Mouse (Mus musculus) myocyte (in vitro differentiated cells): Measurements from ENCODE around the gene Snrnp27. TPM values are rescaled to one million over a fixed set of nuclear protein-coding genes. Genes with fewer than 3 reads are reported as not detected.

Experiments
- H3K27me3 ChIP-seq: one replicate; pipeline ENCODE4 v1.6.1; 2011; ENCODE audit not compliant: control insufficient read depth, insufficient read depth, insufficient read length
- H3K36me3 ChIP-seq: one replicate; pipeline ENCODE4 v1.6.1; 2011; ENCODE audit not compliant: control insufficient read depth, insufficient read depth
- H3K4me2 ChIP-seq: one replicate; pipeline ENCODE4 v1.6.1; 2011; ENCODE audit warnings: low read depth, control low read depth
- H3K4me3 ChIP-seq: one replicate; pipeline ENCODE4 v1.5.1; 2011; ENCODE audit warnings: mild to moderate bottlenecking, control low read depth, moderate library complexity
- H3K79me2 ChIP-seq: one replicate; pipeline ENCODE4 v1.6.1; 2011; ENCODE audit not compliant: control insufficient read depth, insufficient read depth
- H3ac ChIP-seq: one replicate; pipeline ENCODE4 v1.6.1; 2011; ENCODE audit not compliant: control insufficient read depth, insufficient read length
- CEBPB ChIP-seq: IDR thresholded peaks from 2 replicates; pipeline ENCODE4 v1.6.1; 2011; ENCODE audit warnings: mild to moderate bottlenecking, moderate library complexity; ENCODE audit not compliant: poor library complexity, insufficient read depth, severe bottlenecking
- E2F4 ChIP-seq: IDR thresholded peaks from one replicate; pipeline ENCODE4 v1.6.1; 2011; ENCODE audit warnings: mild to moderate bottlenecking, control low read depth, moderate library complexity; ENCODE audit not compliant: insufficient read depth
- MAX ChIP-seq: IDR thresholded peaks from one replicate; pipeline ENCODE4 v1.6.1; 2011; ENCODE audit warnings: low read depth, mild to moderate bottlenecking, control low read depth
- MYOD1 ChIP-seq, 3 experiments: IDR thresholded peaks; one replicate each; pipeline ENCODE4 v1.6.1; 2011; ENCODE audit warnings: control low read depth in 2 of 3, low read depth in 2 of 3, mild to moderate bottlenecking in 2 of 3, moderate library complexity in 1 of 3; ENCODE audit not compliant: insufficient read length in 2 of 3, control insufficient read depth in 1 of 3
- MYOG ChIP-seq, 3 experiments: IDR thresholded peaks; one replicate each; pipeline ENCODE4 v1.6.1; 2011; ENCODE audit warnings: control low read depth in 2 of 3, low read depth in 2 of 3, mild to moderate bottlenecking in 2 of 3; ENCODE audit not compliant: insufficient read length in 2 of 3, control insufficient read depth in 1 of 3, insufficient read depth in 1 of 3
- POLR2A ChIP-seq: IDR thresholded peaks from one replicate; pipeline ENCODE4 v1.6.1; 2011; ENCODE audit warnings: low read depth, mild to moderate bottlenecking, control low read depth, moderate library complexity; ENCODE audit not compliant: insufficient read length
- POLR2AphosphoS2 ChIP-seq: IDR thresholded peaks from one replicate; pipeline ENCODE4 v1.6.1; 2011; ENCODE audit warnings: low read depth, control low read depth; ENCODE audit not compliant: insufficient read length
- REST ChIP-seq: IDR thresholded peaks from one replicate; pipeline ENCODE4 v1.6.1; 2011; ENCODE audit warnings: mild to moderate bottlenecking, control low read depth, moderate library complexity; ENCODE audit not compliant: insufficient read depth, insufficient read length
- SRF ChIP-seq: IDR thresholded peaks from one replicate; pipeline ENCODE4 v1.6.1; 2011; ENCODE audit warnings: low read depth; ENCODE audit not compliant: control insufficient read depth, insufficient read length
- TCF12 ChIP-seq: IDR thresholded peaks from one replicate; pipeline ENCODE4 v1.6.1; 2011; ENCODE audit warnings: mild to moderate bottlenecking, control low read depth; ENCODE audit not compliant: poor library complexity, insufficient read depth, severe bottlenecking
- TCF3 ChIP-seq: IDR thresholded peaks from one replicate; pipeline ENCODE4 v1.6.1; 2011; ENCODE audit warnings: low read depth, control low read depth; ENCODE audit not compliant: insufficient read length
- USF1 ChIP-seq: IDR thresholded peaks from one replicate; pipeline ENCODE4 v1.6.1; 2011; ENCODE audit warnings: low read depth, mild to moderate bottlenecking, control low read depth, moderate library complexity
- polyA plus RNA-seq: library from polyadenylated mRNA; unstranded; fragments of >200 nt; fragmentation: generic; extraction: Trizol; gene quantifications from one replicate; pipeline ENCODE4 v1.2.1, GENCODE M21; 2012; ENCODE audit warnings: missing spikeins

Snrnp27 gene
- polyA plus RNA-seq, 1 experiment, result 53.8 TPM

- no peaks in the 10 kb centered on the region for H3K79me2 ChIP-seq
- H3K4me2 ChIP-seq, result peak overlapping the region; percentile 28
Observed at GRCm38 (mm10) chr6:86641716-86642115, 42.6 kb downstream of the Snrnp27 start.

GRCm38 (mm10) chr6:86640776-86641175 is 43.5 kb downstream of the Snrnp27 start:
- no peak overlapping the region for H3ac ChIP-seq
- no peaks in the 10 kb centered on the region for H3K36me3 ChIP-seq
- H3K4me2 ChIP-seq, result no peak overlapping the region
- TF ChIP-seq MYOG (IDR thresholded peaks at IDR 0.05; ENCODE audit: control insufficient read depth in 1 of 3, insufficient read depth in 1 of 3, insufficient read length in 2 of 3, low read depth in 2 of 3), result no peak
- TF ChIP-seq MYOD1 (IDR thresholded peaks at IDR 0.05; ENCODE audit: control insufficient read depth in 1 of 3, insufficient read length in 2 of 3, low read depth in 2 of 3), result no peak
- TF ChIP-seq POLR2A, result no peak
- no peak for TF ChIP-seq TCF12
- no peaks in the 10 kb centered on the region for H3K79me2 ChIP-seq
- H3K4me3 ChIP-seq, result no peak overlapping the region
- no peaks in the 10 kb centered on the region for H3K27me3 ChIP-seq

More at GRCm38 (mm10) chr6:86641716-86642115, 42.6 kb downstream of the Snrnp27 start:
- H3K4me3 ChIP-seq, result no peak overlapping the region
- H3K27me3 ChIP-seq, result no peaks in the 10 kb centered on the region
- no peak overlapping the region for H3ac ChIP-seq
- H3K36me3 ChIP-seq, result no peaks in the 10 kb centered on the region
- no peak for TF ChIP-seq E2F4
- TF ChIP-seq MYOG (IDR thresholded peaks at IDR 0.05; ENCODE audit: control insufficient read depth in 1 of 3, insufficient read depth in 1 of 3, insufficient read length in 2 of 3, low read depth in 2 of 3), result no peak
- no peak for TF ChIP-seq MYOD1 (IDR thresholded peaks at IDR 0.05; ENCODE audit: control insufficient read depth in 1 of 3, insufficient read length in 2 of 3, low read depth in 2 of 3)
- TF ChIP-seq MAX, result no peak
- TF ChIP-seq USF1, result peak; percentile 79

GRCm38 (mm10) chr6:86640161-86640560 is 44.2 kb downstream of the Snrnp27 start:
- H3ac ChIP-seq, result no peak overlapping the region
- no peaks in the 10 kb centered on the region for H3K27me3 ChIP-seq
- no peaks in the 10 kb centered on the region for H3K36me3 ChIP-seq
- H3K4me2 ChIP-seq, result no peak overlapping the region
- no peaks in the 10 kb centered on the region for H3K79me2 ChIP-seq
- TF ChIP-seq SRF (no peak), POLR2AphosphoS2 (no peak), E2F4 (no peak), TCF3 (no peak), MAX (no peak), CEBPB (no peak), REST (no peak), MYOG (IDR thresholded peaks at IDR 0.05; ENCODE audit: control insufficient read depth in 1 of 3, insufficient read depth in 1 of 3, insufficient read length in 2 of 3, low read depth in 2 of 3) (no peak), USF1 (no peak), MYOD1 (IDR thresholded peaks at IDR 0.05; ENCODE audit: control insufficient read depth in 1 of 3, insufficient read length in 2 of 3, low read depth in 2 of 3) (no peak), TCF12 (no peak), POLR2A (no peak)
- H3K4me3 ChIP-seq, result no peak overlapping the region

- Histone ChIP-seq H3K4me3 (no peak overlapping the region), H3ac (no peak overlapping the region), H3K27me3 (no peaks in the 10 kb centered on the region), H3K36me3 (no peaks in the 10 kb centered on the region), H3K4me2 (no peak overlapping the region), H3K79me2 (no peaks in the 10 kb centered on the region)
- no peak for TF ChIP-seq TCF3
- TF ChIP-seq CEBPB, result no peak
- TF ChIP-seq SRF, result no peak
- TF ChIP-seq MYOG (IDR thresholded peaks at IDR 0.05; ENCODE audit: control insufficient read depth in 1 of 3, insufficient read depth in 1 of 3, insufficient read length in 2 of 3, low read depth in 2 of 3), result no peak
- no peak for TF ChIP-seq POLR2A
- TF ChIP-seq POLR2AphosphoS2, result no peak
- TF ChIP-seq MYOD1 (IDR thresholded peaks at IDR 0.05; ENCODE audit: control insufficient read depth in 1 of 3, insufficient read length in 2 of 3, low read depth in 2 of 3), result no peak
- TF ChIP-seq TCF12, result no peak
- TF ChIP-seq E2F4, result no peak
- TF ChIP-seq USF1, result no peak
- TF ChIP-seq MAX, result no peak
- TF ChIP-seq REST, result no peak
Observed at GRCm38 (mm10) chr6:86639180-86640160, 44.9 kb downstream of the Snrnp27 start.

- H3K27me3 ChIP-seq, result no peaks in the 10 kb centered on the region
- no peaks in the 10 kb centered on the region for H3K79me2 ChIP-seq
- TF ChIP-seq E2F4 (no peak), MAX (no peak), REST (no peak), CEBPB (no peak), SRF (no peak), USF1 (no peak), POLR2AphosphoS2 (no peak)
- H3K4me2 ChIP-seq, result no peak overlapping the region
- no peaks in the 10 kb centered on the region for H3K36me3 ChIP-seq
- no peak overlapping the region for H3ac ChIP-seq
- H3K4me3 ChIP-seq, result no peak overlapping the region
Observed at GRCm38 (mm10) chr6:86638434-86638833, 45.9 kb downstream of the Snrnp27 start.
